Mouse (Mus musculus) heart, embryonic 10.5 days (tissue): ENCODE measurements around the gene Osbpl8. TPM values are rescaled to one million over a fixed set of nuclear protein-coding genes. Genes with fewer than 3 reads are reported as not detected.

Experiments
- DNase-seq: peaks from one replicate; pipeline ENCODE4 v3.0.0-alpha.2; 2017; ENCODE audit warnings: low spot score
- H3K27ac ChIP-seq: fragments of 300-500 bp; sonication (generic); 2 replicates; pipeline ENCODE4 v1.5.1; 2016; ENCODE audit warnings: mild to moderate bottlenecking
- H3K27me3 ChIP-seq: fragments of 300-500 bp; sonication (generic); 2 replicates; pipeline ENCODE4 v1.6.1; 2016; ENCODE audit warnings: mild to moderate bottlenecking; ENCODE audit not compliant: poor library complexity, insufficient read depth, severe bottlenecking
- H3K36me3 ChIP-seq: fragments of 300-500 bp; sonication (generic); 2 replicates; pipeline ENCODE4 v1.6.1; 2016; ENCODE audit warnings: mild to moderate bottlenecking, moderate library complexity
- H3K4me1 ChIP-seq: fragments of 300-500 bp; sonication (generic); 2 replicates; pipeline ENCODE4 v1.6.1; 2016; ENCODE audit warnings: mild to moderate bottlenecking
- H3K4me3 ChIP-seq: fragments of 300-500 bp; sonication (generic); 2 replicates; pipeline ENCODE4 v1.5.1; 2016; ENCODE audit warnings: mild to moderate bottlenecking, moderate library complexity
- H3K9me3 ChIP-seq: fragments of 300-500 bp; sonication (generic); 2 replicates; pipeline ENCODE4 v1.6.1; 2016; ENCODE audit warnings: mild to moderate bottlenecking, moderate library complexity
- WGBS: fragments of 180-500 bp; shearing (Covaris S2); methylation state at CpG from one replicate; pipeline ENCODE4 v1.1.7; 2016; 5-methylcytosine and 5-hydroxymethylcytosine counted together
- polyA plus RNA-seq: library from polyadenylated mRNA; unstranded; fragments of >200 nt; fragmentation: Nextera tagmentation; extraction: Ambion mirVana; gene quantifications from 2 replicates; pipeline ENCODE4 v1.2.1, GENCODE M21; 2016

The Osbpl8 gene
- polyA plus RNA-seq, 1 experiment from 2014 or later, result 11.5 TPM

GRCm38 (mm10) chr10:111159789-111160522 lies 4.6 kb upstream of the Osbpl8 start:
- Histone ChIP-seq H3K36me3 (no peaks in the 10 kb centered on the region), H3K4me1 (peaks cover 9% of the 10 kb centered on the region), H3K27me3 (no peaks in the 10 kb centered on the region), H3K9me3 (no peaks in the 10 kb centered on the region), H3K27ac (peak overlapping the region; percentile 52; the same call in 1 of the 2 replicates), H3K4me3 (no peak overlapping the region)
- WGBS, result 66% methylated on average over 5 of the region's 5 CpGs
- DNase-seq, result no peak

DNA sequence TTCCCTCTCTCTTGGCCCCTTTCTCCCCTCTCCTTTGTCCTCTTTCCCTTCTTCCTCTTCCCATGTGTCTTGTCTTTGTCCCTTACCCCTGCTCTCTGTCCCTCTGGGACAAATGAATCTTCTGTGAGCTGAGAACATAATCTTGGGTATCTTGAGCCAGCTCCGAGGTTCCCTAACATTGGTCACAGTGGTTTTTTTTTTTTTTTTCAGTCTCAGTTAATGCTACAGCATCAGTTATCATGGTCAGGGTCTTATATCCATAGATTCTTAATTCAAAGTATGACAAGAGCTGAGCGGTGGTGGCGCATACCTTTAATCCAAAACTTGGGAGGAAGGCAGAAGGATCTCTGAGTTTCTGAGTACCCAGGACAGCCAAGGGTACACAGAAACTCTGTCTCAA lies 4.0 kb upstream of the Osbpl8 start:
- no peaks in the 10 kb centered on the region for H3K36me3 ChIP-seq
- no peaks in the 10 kb centered on the region for H3K9me3 ChIP-seq
- no peaks in the 10 kb centered on the region for H3K27me3 ChIP-seq
- 86% methylated on average over 3 of the region's 3 CpGs for WGBS
- no peak overlapping the region for H3K4me3 ChIP-seq
- H3K4me1 ChIP-seq, result peaks cover 9% of the 10 kb centered on the region
- H3K27ac ChIP-seq, result 0 out of 2 replicates have a peak overlapping the region, but pooled peaks have one; percentile 29
- no peak for DNase-seq

DNA sequence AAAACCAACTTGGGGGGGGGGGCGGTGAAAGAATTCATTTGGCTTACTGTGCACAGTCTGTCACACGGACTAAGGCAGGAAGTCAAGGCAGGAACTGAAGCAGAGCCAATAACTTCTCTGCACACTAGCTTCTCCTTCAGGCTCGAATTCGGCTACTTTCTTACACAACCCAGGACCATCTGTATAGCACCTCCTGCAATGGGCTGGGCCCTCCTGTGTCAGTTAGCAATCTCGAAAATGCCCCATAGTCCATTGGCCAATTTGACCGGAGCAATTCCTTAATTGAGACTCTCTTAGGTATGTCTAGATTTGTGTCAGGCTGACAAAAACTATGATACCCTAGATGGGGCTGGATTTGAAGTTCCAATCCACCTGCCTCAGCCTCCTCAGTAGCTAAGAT lies 3.2 kb upstream of the Osbpl8 start:
- no peaks in the 10 kb centered on the region for H3K36me3 ChIP-seq
- H3K4me1 ChIP-seq, result peaks cover 14% of the 10 kb centered on the region
- no peak overlapping the region for H3K27ac ChIP-seq
- 83% methylated on average over 6 of the region's 6 CpGs for WGBS
- no peak overlapping the region for H3K4me3 ChIP-seq
- DNase-seq, result no peak
- no peaks in the 10 kb centered on the region for H3K27me3 ChIP-seq
- H3K9me3 ChIP-seq, result no peaks in the 10 kb centered on the region

GRCm38 (mm10) chr10:111163025-111163424 lies 1.5 kb upstream of the Osbpl8 start:
- H3K27ac ChIP-seq, result peak overlapping the region; percentile 97; the same call in 1 of the 2 replicates

GRCm38 (mm10) chr10:111163601-111164240 lies 831 bp upstream of the Osbpl8 start:
- H3K36me3 ChIP-seq, result no peaks in the 10 kb centered on the region
- H3K4me3 ChIP-seq, result peak overlapping the region; percentile 97
- 35% methylated on average over 9 of the region's 9 CpGs for WGBS
- H3K27me3 ChIP-seq, result no peaks in the 10 kb centered on the region
- peak overlapping the region; percentile 97 for H3K27ac ChIP-seq
- no peaks in the 10 kb centered on the region for H3K9me3 ChIP-seq
- peaks cover 25% of the 10 kb centered on the region for H3K4me1 ChIP-seq
- no peak for DNase-seq

More at GRCm38 (mm10) chr10:111163025-111163424, 1.5 kb upstream of the Osbpl8 start:
- H3K4me3 ChIP-seq, result no peak overlapping the region
- peaks cover 18% of the 10 kb centered on the region for H3K4me1 ChIP-seq
- WGBS, result 57% methylated on average over 3 of the region's 3 CpGs
- no peak for DNase-seq
- H3K27me3 ChIP-seq, result no peaks in the 10 kb centered on the region
- H3K36me3 ChIP-seq, result no peaks in the 10 kb centered on the region
- H3K9me3 ChIP-seq, result no peaks in the 10 kb centered on the region

DNA sequence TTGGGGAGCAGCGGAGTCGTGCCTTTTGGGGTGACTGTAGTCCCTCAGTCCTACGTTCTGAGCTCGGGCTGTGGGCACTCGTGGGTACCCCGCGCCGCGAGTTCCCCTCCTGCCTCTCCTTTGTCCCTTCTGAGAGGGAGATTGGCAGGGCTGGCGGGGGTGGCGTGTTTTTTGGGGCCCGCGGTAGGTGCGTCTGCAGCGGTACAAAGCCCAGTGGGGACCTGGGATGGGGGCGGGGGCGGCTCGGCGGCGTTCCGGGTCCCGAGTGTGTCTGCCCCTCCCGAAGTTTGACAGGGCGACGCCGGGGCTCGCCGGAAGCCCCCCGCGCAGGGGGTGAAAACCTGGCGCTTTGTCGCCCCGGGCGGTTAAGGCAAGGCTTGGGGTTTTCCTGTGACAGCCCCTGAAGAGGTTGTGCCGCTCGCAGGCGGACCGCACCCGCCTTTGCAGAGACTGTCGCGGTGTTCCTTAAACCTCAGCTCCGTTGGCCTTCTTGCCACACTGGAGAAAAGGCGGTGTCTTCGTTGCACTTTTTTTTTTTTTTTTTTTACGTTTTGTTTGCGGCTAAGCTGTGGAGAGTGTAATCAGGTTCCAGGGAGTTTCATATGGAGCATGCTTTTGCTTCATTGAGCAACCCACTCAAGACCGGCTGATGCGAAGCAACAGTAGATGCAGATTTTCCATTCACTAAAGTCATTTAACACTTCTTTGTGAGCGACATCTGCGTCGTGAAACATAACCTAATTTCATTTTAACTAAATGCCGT lies 848 bp downstream of the Osbpl8 start:
- peak; percentile 80 for DNase-seq
- Histone ChIP-seq H3K4me1 (peaks cover 23% of the 10 kb centered on the region), H3K27me3 (no peaks in the 10 kb centered on the region), H3K4me3 (peak overlapping the region; percentile 97), H3K36me3 (no peaks in the 10 kb centered on the region), H3K9me3 (no peaks in the 10 kb centered on the region), H3K27ac (peak overlapping the region; percentile 97)
- under 1% methylated on average over 51 of the region's 52 CpGs for WGBS

DNA sequence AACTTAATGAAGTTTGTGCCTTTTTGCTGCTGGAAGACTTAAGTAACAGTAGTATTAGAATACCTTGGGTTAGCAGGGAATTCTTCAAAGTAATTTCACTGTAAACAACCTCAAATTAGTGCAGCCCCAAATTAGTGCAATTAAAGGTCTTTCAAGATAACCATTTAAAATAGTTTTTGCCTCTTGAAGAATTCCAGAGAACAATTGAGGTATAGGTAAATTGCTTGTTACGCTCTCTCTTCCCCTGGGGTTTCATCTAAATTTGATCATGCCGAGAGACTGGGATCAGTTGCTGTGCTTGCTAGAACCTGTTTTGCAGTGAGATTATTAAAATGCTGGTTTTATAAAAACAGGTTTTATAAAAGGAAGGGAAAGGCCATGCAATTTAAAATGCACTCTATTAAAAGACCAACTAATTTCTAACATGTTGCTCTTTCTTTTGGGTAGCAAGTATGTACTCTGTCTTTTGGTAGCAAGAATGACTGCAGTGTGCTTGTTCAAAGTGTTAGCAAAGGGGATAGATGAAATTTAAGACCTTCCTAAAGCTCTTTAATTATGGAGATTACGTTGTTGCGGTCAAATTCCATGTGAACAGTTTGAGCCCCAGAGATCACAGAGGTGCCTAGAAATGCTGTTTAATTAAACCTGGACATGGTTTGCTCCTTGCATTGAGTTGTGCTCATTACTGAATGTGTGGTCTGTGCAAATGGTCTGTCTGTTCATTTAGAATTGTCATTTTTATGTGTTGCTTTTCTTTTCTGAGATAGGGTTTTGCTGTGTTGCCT lies 1.7 kb downstream of the Osbpl8 start:
- H3K9me3 ChIP-seq, result no peaks in the 10 kb centered on the region
- peak overlapping the region; percentile 16; the same call in 1 of the 2 replicates for H3K27ac ChIP-seq
- H3K4me3 ChIP-seq, result peak overlapping the region; percentile 97
- H3K36me3 ChIP-seq, result no peaks in the 10 kb centered on the region
- DNase-seq, result no peak
- H3K4me1 ChIP-seq, result peaks cover 27% of the 10 kb centered on the region
- 63% methylated on average over 4 of the region's 4 CpGs for WGBS
- no peaks in the 10 kb centered on the region for H3K27me3 ChIP-seq

- Histone ChIP-seq H3K27ac (peak overlapping the region; percentile 70; the same call in 1 of the 2 replicates), H3K36me3 (no peaks in the 10 kb centered on the region), H3K9me3 (no peaks in the 10 kb centered on the region), H3K4me3 (no peak overlapping the region; the same call in 1 of the 2 replicates), H3K4me1 (peaks cover 36% of the 10 kb centered on the region), H3K27me3 (no peaks in the 10 kb centered on the region)
- 88% methylated on average over 4 of the region's 4 CpGs for WGBS
- DNase-seq, result no peak
Observed at GRCm38 (mm10) chr10:111167444-111167843, 2.9 kb downstream of the Osbpl8 start.

GRCm38 (mm10) chr10:111168305-111168704 lies 3.8 kb downstream of the Osbpl8 start:
- no peak for DNase-seq
- no peaks in the 10 kb centered on the region for H3K27me3 ChIP-seq
- H3K4me1 ChIP-seq, result peaks cover 38% of the 10 kb centered on the region
- peak overlapping the region; percentile 70 for H3K27ac ChIP-seq
- H3K36me3 ChIP-seq, result no peaks in the 10 kb centered on the region
- H3K4me3 ChIP-seq, result 0 out of 2 replicates have a peak overlapping the region, but pooled peaks have one; percentile 18
- H3K9me3 ChIP-seq, result no peaks in the 10 kb centered on the region
- WGBS, result 40% methylated on average over 3 of the region's 3 CpGs

DNA sequence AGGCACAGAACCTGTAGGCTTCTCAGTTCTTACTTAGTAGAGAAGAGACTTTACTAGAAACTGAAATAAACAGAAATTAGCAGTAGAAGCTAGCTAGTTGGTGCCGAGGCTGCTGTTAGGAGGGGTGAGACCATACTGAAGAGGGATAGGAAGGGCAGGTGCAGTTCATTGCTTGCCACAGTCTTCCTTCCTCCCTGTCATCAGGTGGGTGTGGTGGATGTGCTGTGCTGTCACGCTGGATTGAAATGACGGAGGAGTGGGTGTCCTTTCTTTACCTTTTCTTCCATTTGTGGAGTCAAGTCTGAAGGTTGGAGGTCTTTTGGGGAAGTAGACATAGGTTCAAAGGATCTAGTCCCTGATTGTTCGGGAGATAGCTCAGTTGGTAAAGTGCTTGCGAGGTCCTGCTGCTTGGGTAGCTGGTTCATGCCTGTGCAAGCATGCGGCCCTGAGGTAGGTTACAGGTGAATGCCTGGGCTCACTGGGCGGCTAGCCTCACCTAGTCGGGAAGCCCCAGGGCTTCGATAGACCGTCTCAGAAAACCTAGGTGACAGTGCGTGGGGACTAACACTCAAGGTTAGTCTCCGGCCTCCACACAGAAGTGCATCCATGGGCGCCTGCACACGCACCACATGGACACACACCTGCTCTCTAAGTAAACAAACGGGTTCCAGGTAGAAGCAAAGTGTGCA lies 6.8 kb downstream of the Osbpl8 start:
- Histone ChIP-seq H3K4me1 (peaks cover 37% of the 10 kb centered on the region), H3K36me3 (no peaks in the 10 kb centered on the region), H3K27ac (no peak overlapping the region; the same call in 1 of the 2 replicates), H3K9me3 (no peaks in the 10 kb centered on the region), H3K27me3 (no peaks in the 10 kb centered on the region), H3K4me3 (no peak overlapping the region)
- 90% methylated on average over 15 of the region's 15 CpGs for WGBS
- no peak for DNase-seq

DNA sequence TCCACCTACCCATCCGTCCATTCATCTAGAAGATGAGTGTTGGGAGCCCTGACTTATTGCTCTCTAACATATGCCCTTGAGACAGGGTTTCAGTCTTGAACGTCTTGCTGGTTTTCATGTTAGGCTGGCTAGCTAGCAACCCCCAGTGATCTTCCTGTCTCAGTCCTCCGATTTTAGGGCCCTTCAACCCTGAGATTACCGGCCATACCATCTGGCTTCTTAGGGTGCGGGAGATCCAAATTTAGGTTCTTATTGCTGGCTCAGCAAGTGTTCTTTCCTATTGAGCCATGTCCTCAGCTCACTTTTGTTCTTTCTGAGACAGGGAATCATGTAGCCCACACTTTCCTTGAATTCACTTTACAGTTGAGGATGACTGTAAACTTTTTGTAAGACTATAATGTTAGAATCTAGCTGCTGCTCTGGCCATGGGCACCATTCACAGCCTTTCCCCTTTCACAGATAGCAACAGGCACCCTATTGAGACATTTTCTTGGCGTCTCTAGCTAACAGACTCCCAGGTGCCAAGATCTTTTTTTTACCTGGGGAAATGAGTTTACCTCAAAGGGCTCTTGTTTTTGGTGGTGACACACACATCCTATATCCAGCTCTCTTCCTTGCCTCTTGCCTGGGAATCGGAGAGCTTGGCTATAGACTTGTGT lies 9.2 kb downstream of the Osbpl8 start:
- Histone ChIP-seq H3K27ac (no peak overlapping the region), H3K36me3 (no peaks in the 10 kb centered on the region), H3K9me3 (no peaks in the 10 kb centered on the region), H3K4me3 (no peak overlapping the region), H3K27me3 (no peaks in the 10 kb centered on the region), H3K4me1 (peaks cover 22% of the 10 kb centered on the region; the same call in 1 of the 2 replicates)
- DNase-seq, result peak; percentile 38
- 73% methylated on average over 7 of the region's 7 CpGs for WGBS
